Mouse (Mus musculus) small intestine, adult 2 months (tissue): ENCODE results near the gene Arid3b. TPM values are rescaled to one million over a fixed set of nuclear protein-coding genes. Genes with fewer than 3 reads are reported as not detected.

Source experiments
- H3K27ac ChIP-seq: fragments of 200-500 bp; 2 replicates; pipeline ENCODE4 v1.5.1; 2012; ENCODE audit warnings: low read depth, low read length, control low read depth, inconsistent platforms; ENCODE audit not compliant: insufficient read depth
- H3K27me3 ChIP-seq: fragments of 200-500 bp; 2 replicates; pipeline ENCODE4 v1.6.1; 2012; ENCODE audit warnings: mild to moderate bottlenecking, moderate library complexity, low read length, inconsistent platforms; ENCODE audit not compliant: control insufficient read depth, insufficient read depth
- H3K36me3 ChIP-seq: fragments of 200-500 bp; 2 replicates; pipeline ENCODE4 v1.6.1; 2012; ENCODE audit warnings: mild to moderate bottlenecking, low read length, control low read depth, inconsistent platforms; ENCODE audit not compliant: control insufficient read depth, insufficient read depth
- H3K4me1 ChIP-seq: fragments of 200-500 bp; 2 replicates; pipeline ENCODE4 v1.6.1; 2012; ENCODE audit warnings: low read length, inconsistent platforms, mixed read lengths; ENCODE audit not compliant: control insufficient read depth, insufficient read depth, insufficient read length
- H3K4me3 ChIP-seq: fragments of 200-500 bp; 2 replicates; pipeline ENCODE4 v1.5.1; 2012; ENCODE audit warnings: low read depth, mild to moderate bottlenecking, control low read depth, inconsistent platforms, low read length, moderate library complexity
- CTCF ChIP-seq: fragments of 200-500 bp; IDR thresholded peaks from 2 replicates; pipeline ENCODE4 v1.5.1; 2012; ENCODE audit warnings: low read depth, mild to moderate bottlenecking, control low read depth, inconsistent platforms, low read length, moderate library complexity, mixed read lengths; ENCODE audit not compliant: insufficient replicate concordance, insufficient read length; ENCODE audit errors: extremely low read depth
- POLR2A ChIP-seq: fragments of 200-500 bp; IDR thresholded peaks from 2 replicates; pipeline ENCODE4 v1.6.1; 2012; ENCODE audit warnings: low read depth, mild to moderate bottlenecking, control low read depth, inconsistent platforms, low read length, moderate library complexity
- WGBS: fragments of 180-500 bp; shearing (Covaris S2); methylation state at CpG from one replicate; pipeline ENCODE4 v1.1.7; 2018; 5-methylcytosine and 5-hydroxymethylcytosine counted together
- polyA plus RNA-seq: library from polyadenylated mRNA; depleted of rRNA; stranded (reverse); fragments of >200 nt; gene quantifications from 2 replicates; pipeline ENCODE4 v1.2.3, GENCODE M21; 2012

The Arid3b gene
- polyA plus RNA-seq, 1 experiment, result 13.6 TPM

DNA sequence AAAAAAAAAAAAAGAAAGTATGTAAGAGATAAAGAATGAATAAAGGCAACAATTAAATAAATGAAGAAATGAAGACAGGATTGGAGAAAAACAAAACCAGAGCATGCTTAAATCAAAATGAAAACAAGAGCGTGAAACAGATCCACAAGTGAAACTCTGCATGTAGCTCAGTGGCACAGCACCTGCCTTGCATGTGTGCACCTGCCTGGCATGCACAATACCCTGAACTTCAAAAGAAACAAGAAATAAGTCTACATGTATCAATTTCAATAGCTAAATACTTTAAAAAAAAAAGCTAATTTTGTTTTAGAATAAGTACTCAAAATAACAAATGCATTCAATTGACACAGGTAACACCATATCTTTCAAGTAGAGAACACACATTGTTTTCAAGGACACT lies 13.2 kb downstream of the Arid3b start:
- H3K27ac ChIP-seq, result no peak overlapping the region
- H3K27me3 ChIP-seq, result no peaks in the 10 kb centered on the region
- TF ChIP-seq POLR2A (no peak), CTCF (no peak)
- H3K4me3 ChIP-seq, result no peak overlapping the region
- H3K36me3 ChIP-seq, result peaks cover 9% of the 10 kb centered on the region
- H3K4me1 ChIP-seq, result no peaks in the 10 kb centered on the region
- whole genome bisulfite sequencing, result 96% methylated on average over 1 of the region's 1 CpGs

- TF ChIP-seq POLR2A, result no peak
- no peak for TF ChIP-seq CTCF
Observed at GRCm38 (mm10) chr9:57822812-57823211, 13.8 kb downstream of the Arid3b start.

GRCm38 (mm10) chr9:57820186-57821080 lies 16.2 kb downstream of the Arid3b start:
- no peak overlapping the region for H3K27ac ChIP-seq
- no peaks in the 10 kb centered on the region for H3K27me3 ChIP-seq
- TF ChIP-seq CTCF (no peak), POLR2A (no peak)
- H3K4me1 ChIP-seq, result no peaks in the 10 kb centered on the region; the same call in 1 of the 2 replicates
- 0 out of 2 replicates have a peak, but pooled peaks cover 5% of the 10 kb centered on the region for H3K36me3 ChIP-seq
- WGBS, result 83% methylated on average over 16 of the region's 16 CpGs
- H3K4me3 ChIP-seq, result no peak overlapping the region

More at GRCm38 (mm10) chr9:57822812-57823211, 13.8 kb downstream of the Arid3b start:
- Histone ChIP-seq H3K4me1 (no peaks in the 10 kb centered on the region; the same call in 1 of the 2 replicates), H3K27me3 (no peaks in the 10 kb centered on the region), H3K36me3 (peaks cover 9% of the 10 kb centered on the region), H3K4me3 (no peak overlapping the region), H3K27ac (no peak overlapping the region)
- WGBS, result 77% methylated on average over 13 of the region's 13 CpGs

DNA sequence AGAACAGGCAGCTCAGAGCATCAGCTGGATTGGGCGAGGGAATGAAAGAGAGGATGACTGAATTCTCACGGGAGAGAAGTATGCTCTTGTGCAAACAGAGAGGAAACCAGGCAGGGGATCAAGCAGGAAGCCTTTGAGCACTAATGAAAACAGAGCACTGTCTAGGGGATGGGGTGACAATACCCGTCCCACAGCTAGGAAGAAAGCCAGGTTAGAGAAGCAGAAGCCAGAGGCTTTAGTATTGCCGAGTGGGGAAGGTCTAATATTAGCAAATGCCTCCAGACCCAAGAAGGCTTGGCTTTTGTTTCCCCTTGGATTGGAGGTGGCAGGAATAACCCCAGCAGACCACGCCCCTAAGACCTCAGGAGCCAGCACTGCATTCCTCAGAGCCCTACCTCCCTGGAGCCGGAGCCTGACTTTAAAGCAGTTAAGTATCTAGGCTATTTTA lies 19.3 kb downstream of the Arid3b start:
- no peak for TF ChIP-seq CTCF
- TF ChIP-seq POLR2A, result no peak
- no peak overlapping the region for H3K27ac ChIP-seq
- H3K4me3 ChIP-seq, result no peak overlapping the region
- H3K36me3 ChIP-seq, result no peaks in the 10 kb centered on the region
- 43% methylated on average over 6 of the region's 6 CpGs for WGBS
- H3K4me1 ChIP-seq, result no peaks in the 10 kb centered on the region; the same call in 1 of the 2 replicates
- no peaks in the 10 kb centered on the region for H3K27me3 ChIP-seq

DNA sequence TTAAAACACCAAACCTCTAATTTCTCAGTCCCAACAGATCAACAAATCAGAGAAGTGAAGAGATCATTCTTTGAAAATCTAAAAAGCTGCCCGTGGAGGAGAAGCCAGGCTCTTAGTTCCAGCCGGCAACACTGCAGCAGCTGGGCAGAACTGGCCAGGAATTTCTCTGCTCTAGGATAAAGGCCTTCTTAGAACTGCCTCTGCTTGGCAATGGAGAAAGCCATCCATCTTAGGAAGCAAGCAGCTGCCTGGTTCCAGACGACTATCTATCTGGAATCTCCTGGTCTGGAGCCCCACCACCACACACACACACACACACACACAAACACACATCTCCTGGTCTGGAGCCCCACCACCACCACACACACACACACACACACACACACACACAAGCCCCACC lies 21.7 kb downstream of the Arid3b start:
- Histone ChIP-seq H3K4me1 (no peaks in the 10 kb centered on the region; the same call in 1 of the 2 replicates), H3K27ac (no peak overlapping the region), H3K36me3 (peaks cover 4% of the 10 kb centered on the region; the same call in 1 of the 2 replicates), H3K4me3 (no peak overlapping the region), H3K27me3 (no peaks in the 10 kb centered on the region)
- no peak for TF ChIP-seq POLR2A
- no peak for TF ChIP-seq CTCF
- 64% methylated on average over 3 of the region's 3 CpGs for WGBS

- Histone ChIP-seq H3K4me3 (no peak overlapping the region), H3K27me3 (no peaks in the 10 kb centered on the region), H3K36me3 (peaks cover 9% of the 10 kb centered on the region; the same call in 1 of the 2 replicates), H3K4me1 (no peaks in the 10 kb centered on the region; the same call in 1 of the 2 replicates), H3K27ac (no peak overlapping the region)
- no peak for TF ChIP-seq CTCF
- no peak for TF ChIP-seq POLR2A
- WGBS, result 77% methylated on average over 1 of the region's 1 CpGs
Observed at GRCm38 (mm10) chr9:57814014-57814413, 22.6 kb downstream of the Arid3b start.
